Mouse (Mus musculus) ES-Bruce4 (cell line): ENCODE data around the gene Mark3. TPM values are rescaled to one million over a fixed set of nuclear protein-coding genes. Genes with fewer than 3 reads are reported as not detected.
"Not testable (repeated sequence)": the region's sequence is repeated elsewhere in the genome, so short reads cannot be mapped to it uniquely, and the experiment has no call there.

Experiments used
- H3K27ac ChIP-seq: 2 replicates; pipeline ENCODE4 v1.5.1; 2012; ENCODE audit warnings: low read length, inconsistent platforms; ENCODE audit not compliant: insufficient read depth
- H3K27me3 ChIP-seq: 2 replicates; pipeline ENCODE4 v1.6.1; 2012; ENCODE audit warnings: mild to moderate bottlenecking, low read length, inconsistent platforms; ENCODE audit not compliant: control insufficient read depth, poor library complexity, insufficient read depth, severe bottlenecking
- H3K36me3 ChIP-seq: 2 replicates; pipeline ENCODE4 v1.6.1; 2012; ENCODE audit warnings: inconsistent platforms, mild to moderate bottlenecking, low read length, moderate library complexity; ENCODE audit not compliant: control insufficient read depth, poor library complexity, insufficient read depth, severe bottlenecking
- H3K4me1 ChIP-seq: one replicate; pipeline ENCODE4 v1.8.1; 2011; ENCODE audit warnings: low read length; ENCODE audit not compliant: control insufficient read depth, insufficient read depth
- H3K4me3 ChIP-seq: 2 replicates; pipeline ENCODE4 v1.5.1; 2011; ENCODE audit warnings: low read depth, mild to moderate bottlenecking, low read length
- H3K9ac ChIP-seq: 2 replicates; pipeline ENCODE4 v1.6.1; 2012; ENCODE audit warnings: low read depth, mild to moderate bottlenecking, inconsistent platforms; ENCODE audit not compliant: poor library complexity, severe bottlenecking
- H3K9me3 ChIP-seq: replicated peaks from 2 replicates; pipeline ENCODE4 v1.6.1; 2012; ENCODE audit warnings: mild to moderate bottlenecking, low read length, inconsistent platforms; ENCODE audit not compliant: control insufficient read depth, poor library complexity, insufficient read depth, severe bottlenecking
- CTCF ChIP-seq: IDR thresholded peaks from one replicate; pipeline ENCODE4 v1.8.1; 2011; ENCODE audit warnings: low read depth, low read length
- EP300 ChIP-seq: IDR thresholded peaks from 2 replicates; pipeline ENCODE4 v1.6.1; 2011; ENCODE audit warnings: low read depth, low read length; ENCODE audit not compliant: insufficient read depth
- POLR2A ChIP-seq: IDR thresholded peaks from one replicate; pipeline ENCODE4 v1.8.1; 2011; ENCODE audit warnings: low read length; ENCODE audit not compliant: insufficient read depth
- polyA plus RNA-seq: library from polyadenylated mRNA; stranded (reverse); fragments of >200 nt; gene quantifications from 2 replicates; pipeline ENCODE4 v1.2.4, GENCODE M21; 2011; ENCODE audit warnings: low read depth; ENCODE audit not compliant: missing spikeins, insufficient read depth, insufficient read length

The Mark3 gene
- polyA plus RNA-seq, 1 experiment = 90.2 TPM

GRCm38 (mm10) chr12:111648061-111648645 lies 73.8 kb downstream of the Mark3 start:
- no peak overlapping the region for H3K9ac ChIP-seq
- no peak overlapping the region for H3K4me3 ChIP-seq
- H3K36me3 ChIP-seq = peaks cover 17% of the 10 kb centered on the region
- H3K9me3 ChIP-seq = no peaks in the 10 kb centered on the region
- H3K27ac ChIP-seq = no peak overlapping the region
- no peaks in the 10 kb centered on the region for H3K27me3 ChIP-seq
- H3K4me1 ChIP-seq = no peaks in the 10 kb centered on the region
- TF ChIP-seq POLR2A (no peak), CTCF (peak; percentile 89), EP300 (no peak)

DNA sequence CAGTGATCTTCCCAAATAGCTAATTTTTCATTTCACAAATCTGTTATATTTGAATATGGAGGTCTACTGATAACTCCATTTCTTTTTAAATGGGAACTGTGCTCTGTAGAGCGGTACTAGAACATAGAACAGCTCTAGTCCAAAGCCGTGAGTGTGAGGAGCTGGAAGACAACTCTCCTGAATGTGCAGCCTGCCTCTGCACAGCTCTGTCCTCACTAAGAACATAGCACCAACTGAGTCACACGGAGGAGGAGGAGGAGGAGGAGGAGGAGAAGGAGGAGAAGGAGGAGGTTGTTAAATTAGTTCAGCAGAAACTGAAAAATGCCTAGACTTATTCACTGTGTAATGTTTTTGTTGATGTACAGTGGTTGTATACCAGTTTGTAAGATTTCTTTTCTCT lies 78.6 kb downstream of the Mark3 start:
- no peak overlapping the region for H3K27ac ChIP-seq
- no peak overlapping the region for H3K4me3 ChIP-seq
- TF ChIP-seq CTCF = no peak
- no peak for TF ChIP-seq POLR2A
- TF ChIP-seq EP300 = no peak
- H3K36me3 ChIP-seq = peaks cover 14% of the 10 kb centered on the region
- no peak overlapping the region for H3K9ac ChIP-seq
- H3K27me3 ChIP-seq = no peaks in the 10 kb centered on the region
- H3K4me1 ChIP-seq = no peaks in the 10 kb centered on the region
- H3K9me3 ChIP-seq = no peaks in the 10 kb centered on the region

DNA sequence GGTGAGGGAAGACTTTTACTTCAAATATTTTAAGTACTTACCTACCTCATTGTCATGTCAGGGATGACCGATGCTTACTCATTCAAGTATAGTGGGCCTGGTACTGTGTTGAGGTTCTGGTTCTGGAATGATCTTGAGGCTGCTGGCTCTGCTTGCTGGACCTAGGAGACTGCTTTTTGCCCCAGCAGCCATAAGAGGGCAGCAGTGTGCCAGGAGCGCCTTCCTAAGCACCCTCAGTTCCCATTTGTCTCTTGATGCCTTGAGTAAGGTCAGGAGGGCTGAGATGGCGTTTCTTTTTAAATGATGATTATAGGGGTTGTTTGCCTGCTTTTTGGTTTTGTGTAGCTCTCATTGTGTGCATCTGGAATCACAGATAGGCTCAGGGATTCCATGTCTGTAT lies 79.1 kb downstream of the Mark3 start:
- H3K4me1 ChIP-seq = no peaks in the 10 kb centered on the region
- H3K27me3 ChIP-seq = no peaks in the 10 kb centered on the region
- H3K9ac ChIP-seq = no peak overlapping the region
- H3K36me3 ChIP-seq = peaks cover 14% of the 10 kb centered on the region
- no peaks in the 10 kb centered on the region for H3K9me3 ChIP-seq
- no peak overlapping the region for H3K27ac ChIP-seq
- H3K4me3 ChIP-seq = no peak overlapping the region
- TF ChIP-seq EP300 = no peak
- TF ChIP-seq POLR2A = no peak
- TF ChIP-seq CTCF = peak; percentile 94

DNA sequence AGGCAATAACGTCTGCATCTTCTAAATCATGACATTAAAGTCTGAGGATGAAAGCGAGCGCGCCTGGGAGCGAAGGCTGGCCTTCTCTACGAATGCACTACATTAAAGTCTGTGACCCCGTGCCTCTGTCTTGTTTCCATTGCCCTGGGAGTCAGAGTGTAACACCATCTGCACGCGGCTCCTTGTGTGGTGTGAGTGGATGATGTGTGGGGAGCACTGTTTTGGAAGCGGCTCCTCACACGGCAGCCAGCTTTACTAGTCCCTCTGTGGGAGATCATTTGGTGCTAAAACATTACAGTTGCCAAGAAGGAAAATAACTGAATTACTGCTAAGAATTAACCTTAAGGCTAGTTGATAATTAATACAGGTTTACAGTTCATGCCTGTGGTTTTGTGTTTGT lies 81.4 kb downstream of the Mark3 start:
- no peaks in the 10 kb centered on the region for H3K4me1 ChIP-seq
- H3K9me3 ChIP-seq = no peaks in the 10 kb centered on the region

GRCm38 (mm10) chr12:111659331-111659730 lies 85.0 kb downstream of the Mark3 start:
- Histone ChIP-seq H3K4me3 (no peak overlapping the region), H3K4me1 (no peaks in the 10 kb centered on the region), H3K27ac (no peak overlapping the region), H3K9ac (no peak overlapping the region), H3K36me3 (peaks cover 7% of the 10 kb centered on the region; the same call in 1 of the 2 replicates), H3K27me3 (no peaks in the 10 kb centered on the region), H3K9me3 (no peaks in the 10 kb centered on the region)
- no peak for TF ChIP-seq CTCF
- no peak for TF ChIP-seq POLR2A
- no peak for TF ChIP-seq EP300

More for the DNA sequence above, 81.4 kb downstream of the Mark3 start:
- Histone ChIP-seq H3K27me3 (no peaks in the 10 kb centered on the region), H3K9ac (no peak overlapping the region), H3K36me3 (peaks cover 7% of the 10 kb centered on the region; the same call in 1 of the 2 replicates), H3K27ac (no peak overlapping the region), H3K4me3 (no peak overlapping the region)
- TF ChIP-seq POLR2A (no peak), EP300 (no peak), CTCF (no peak)

DNA sequence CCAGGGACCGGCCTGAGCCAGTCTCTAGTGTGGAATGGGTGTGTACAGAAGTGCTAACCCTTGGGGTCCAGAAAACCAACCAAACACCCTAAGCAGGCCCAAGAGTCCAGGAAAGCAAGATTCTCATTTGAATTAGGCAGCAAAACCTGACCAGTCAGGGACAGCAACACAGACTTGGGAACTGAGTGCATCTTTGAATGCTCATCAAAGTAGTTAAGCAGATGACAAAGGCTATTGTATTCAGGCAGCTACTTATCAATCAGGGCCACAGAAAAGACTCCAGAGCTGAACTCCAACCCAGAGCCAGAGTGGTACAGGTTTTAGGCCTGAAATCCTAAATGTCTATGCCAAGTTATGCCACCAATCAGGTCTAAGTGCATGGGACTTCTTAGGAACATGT lies 86.3 kb downstream of the Mark3 start:
- no peak overlapping the region for H3K9ac ChIP-seq
- no peak overlapping the region for H3K4me3 ChIP-seq
- H3K27me3 ChIP-seq = no peaks in the 10 kb centered on the region
- peak overlapping the region; percentile 33; the same call in 1 of the 2 replicates for H3K27ac ChIP-seq
- H3K36me3 ChIP-seq = 0 out of 2 replicates have a peak, but pooled peaks cover 4% of the 10 kb centered on the region
- no peak for TF ChIP-seq POLR2A
- no peak for TF ChIP-seq CTCF
- TF ChIP-seq EP300 = no peak
- peaks cover 2% of the 10 kb centered on the region for H3K4me1 ChIP-seq
- no peaks in the 10 kb centered on the region for H3K9me3 ChIP-seq

DNA sequence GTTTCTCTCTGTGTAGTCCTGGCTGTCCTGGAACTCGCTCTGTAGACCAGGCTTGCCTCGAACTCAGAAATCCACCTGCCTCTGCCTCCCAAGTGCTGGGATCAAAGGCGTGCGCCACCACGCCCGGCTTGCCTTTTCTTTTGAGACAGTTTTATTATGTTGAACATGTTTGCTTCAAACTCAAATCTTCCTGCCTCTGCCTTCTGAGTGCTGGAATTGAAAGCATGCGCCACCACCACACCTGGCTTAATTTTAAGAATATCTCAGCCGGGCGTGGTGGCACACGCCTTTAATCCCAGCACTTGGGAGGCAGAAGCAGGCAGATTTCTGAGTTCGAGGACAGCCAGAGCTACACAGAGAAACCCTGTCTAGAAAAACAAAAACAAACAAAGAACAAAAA lies 87.2 kb downstream of the Mark3 start:
- not testable (repeated sequence) for H3K36me3 ChIP-seq

More for the DNA sequence above, 87.2 kb downstream of the Mark3 start:
- H3K9ac ChIP-seq, H3K27ac ChIP-seq, H3K9me3 ChIP-seq, H3K4me1 ChIP-seq, H3K27me3 ChIP-seq, H3K4me3 ChIP-seq: not testable (repeated sequence)
